Mouse (Mus musculus): ENCODE results near the gene Tbc1d22b.

DNA sequence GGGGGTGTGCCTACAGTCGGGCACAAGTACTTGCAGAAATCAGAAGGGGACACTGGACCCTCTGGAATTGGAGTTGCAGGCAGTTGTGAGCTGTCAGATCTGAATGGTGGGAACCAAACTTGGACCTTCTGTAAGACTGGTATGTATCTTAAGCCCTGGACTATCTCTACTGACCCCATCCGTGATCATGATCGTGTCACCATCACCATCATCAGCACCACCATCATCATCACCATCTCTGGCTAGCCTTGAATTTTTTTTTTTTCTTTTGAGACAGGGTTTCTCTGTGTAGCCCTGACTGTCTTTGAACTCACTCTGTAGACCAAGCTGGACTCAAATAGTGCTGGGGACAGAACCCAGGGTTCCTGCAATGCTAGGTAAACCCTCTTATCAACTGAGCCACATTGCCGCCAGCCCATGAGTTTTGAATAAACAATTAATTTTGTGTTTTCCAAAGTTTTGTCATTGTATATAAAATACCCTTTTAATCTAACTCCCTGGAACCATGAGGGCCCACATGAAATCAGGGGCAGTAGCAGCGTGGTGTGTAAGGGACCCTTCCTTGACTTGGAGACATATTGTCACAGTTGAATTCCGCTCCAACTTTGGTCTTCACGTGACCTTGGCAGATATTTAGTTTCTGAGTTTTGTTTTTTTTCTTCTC, 47.4 kb upstream of the Tbc1d22b start:
- TF ChIP-seq CTCF (IDR thresholded peaks at IDR 0.05; ENCODE audit: low read depth, low read length) (no peak), GATA1 (IDR thresholded peaks at IDR 0.05; ENCODE audit: borderline replicate concordance, low read length) (no peak), TAL1 (conservative IDR thresholded peaks at IDR 0.05; ENCODE audit: low read depth, low read length) (peak; percentile 45)

All from G1E (cell line).